Mouse (Mus musculus): ENCODE results near the gene Gimap8.

The Gimap8 gene

GRCm38 (mm10) chr6:48642764-48643292, 4.2 kb upstream of the Gimap8 start:
- TF ChIP-seq CTCF (conservative IDR thresholded peaks at IDR 0.05; ENCODE audit: low read length) = peak; percentile 58
- no peak for TF ChIP-seq NANOG (IDR thresholded peaks at IDR 0.05; ENCODE audit: borderline replicate concordance, low read length)
- no peak for TF ChIP-seq POU5F1 (IDR thresholded peaks at IDR 0.05; ENCODE audit: borderline replicate concordance, low read length)
- peaks cover 19% of the 10 kb centered on the region for H3K27me3 ChIP-seq (ENCODE audit: insufficient read depth, low read length)
- H3K9me3 ChIP-seq (ENCODE audit: low read length) = no peaks in the 10 kb centered on the region
- H3K36me3 ChIP-seq (ENCODE audit: insufficient read depth, low read length) = no peaks in the 10 kb centered on the region
- no peak overlapping the region for H3K4me3 ChIP-seq (replicated peaks; ENCODE audit: low read length)
- H3K4me1 ChIP-seq (replicated peaks; ENCODE audit: low read depth, low read length) = no peaks in the 10 kb centered on the region

- no peaks in the 10 kb centered on the region for H3K36me3 ChIP-seq (ENCODE audit: insufficient read depth, low read length)
- no peak for TF ChIP-seq NANOG (IDR thresholded peaks at IDR 0.05; ENCODE audit: borderline replicate concordance, low read length)
- peak; percentile 69 for TF ChIP-seq CTCF (conservative IDR thresholded peaks at IDR 0.05; ENCODE audit: low read length)
- peaks cover 18% of the 10 kb centered on the region for H3K27me3 ChIP-seq (ENCODE audit: insufficient read depth, low read length)
- no peak overlapping the region for H3K4me3 ChIP-seq (replicated peaks; ENCODE audit: low read length)
- no peaks in the 10 kb centered on the region for H3K9me3 ChIP-seq (ENCODE audit: low read length)
- H3K4me1 ChIP-seq (replicated peaks; ENCODE audit: low read depth, low read length) = no peaks in the 10 kb centered on the region
These were observed 1.2 kb upstream of the Gimap8 start for GRCm38 (mm10) chr6:48645660-48646308.

GRCm38 (mm10) chr6:48646309-48646690, 734 bp upstream of the Gimap8 start:
- no peaks in the 10 kb centered on the region for H3K36me3 ChIP-seq (ENCODE audit: insufficient read depth, low read length)
- peaks cover 18% of the 10 kb centered on the region for H3K27me3 ChIP-seq (ENCODE audit: insufficient read depth, low read length)
- no peaks in the 10 kb centered on the region for H3K9me3 ChIP-seq (ENCODE audit: low read length)
- H3K4me1 ChIP-seq (replicated peaks; ENCODE audit: low read depth, low read length) = no peaks in the 10 kb centered on the region
- H3K4me3 ChIP-seq (replicated peaks; ENCODE audit: low read length) = no peak overlapping the region
- TF ChIP-seq POU5F1 (IDR thresholded peaks at IDR 0.05; ENCODE audit: borderline replicate concordance, low read length) (no peak), NANOG (IDR thresholded peaks at IDR 0.05; ENCODE audit: borderline replicate concordance, low read length) (no peak), CTCF (conservative IDR thresholded peaks at IDR 0.05; ENCODE audit: low read length) (no peak)

GRCm38 (mm10) chr6:48647611-48648010, 577 bp downstream of the Gimap8 start:
- Histone ChIP-seq H3K9me3 (ENCODE audit: low read length) (no peaks in the 10 kb centered on the region), H3K36me3 (ENCODE audit: insufficient read depth, low read length) (no peaks in the 10 kb centered on the region), H3K4me3 (replicated peaks; ENCODE audit: low read length) (no peak overlapping the region), H3K4me1 (replicated peaks; ENCODE audit: low read depth, low read length) (no peaks in the 10 kb centered on the region), H3K27me3 (ENCODE audit: insufficient read depth, low read length) (peaks cover 21% of the 10 kb centered on the region)
- no peak for TF ChIP-seq NANOG (IDR thresholded peaks at IDR 0.05; ENCODE audit: borderline replicate concordance, low read length)
- TF ChIP-seq POU5F1 (IDR thresholded peaks at IDR 0.05; ENCODE audit: borderline replicate concordance, low read length) = no peak
- no peak for TF ChIP-seq CTCF (conservative IDR thresholded peaks at IDR 0.05; ENCODE audit: low read length)

GRCm38 (mm10) chr6:48648779-48649178, 1.7 kb downstream of the Gimap8 start:
- no peaks in the 10 kb centered on the region for H3K36me3 ChIP-seq (ENCODE audit: insufficient read depth, low read length)
- peaks cover 21% of the 10 kb centered on the region for H3K27me3 ChIP-seq (ENCODE audit: insufficient read depth, low read length)
- H3K9me3 ChIP-seq (ENCODE audit: low read length) = no peaks in the 10 kb centered on the region
- no peak for TF ChIP-seq CTCF (conservative IDR thresholded peaks at IDR 0.05; ENCODE audit: low read length)
- TF ChIP-seq NANOG (IDR thresholded peaks at IDR 0.05; ENCODE audit: borderline replicate concordance, low read length) = no peak
- no peak for TF ChIP-seq POU5F1 (IDR thresholded peaks at IDR 0.05; ENCODE audit: borderline replicate concordance, low read length)
- H3K4me3 ChIP-seq (replicated peaks; ENCODE audit: low read length) = no peak overlapping the region
- H3K4me1 ChIP-seq (replicated peaks; ENCODE audit: low read depth, low read length) = no peaks in the 10 kb centered on the region

DNA sequence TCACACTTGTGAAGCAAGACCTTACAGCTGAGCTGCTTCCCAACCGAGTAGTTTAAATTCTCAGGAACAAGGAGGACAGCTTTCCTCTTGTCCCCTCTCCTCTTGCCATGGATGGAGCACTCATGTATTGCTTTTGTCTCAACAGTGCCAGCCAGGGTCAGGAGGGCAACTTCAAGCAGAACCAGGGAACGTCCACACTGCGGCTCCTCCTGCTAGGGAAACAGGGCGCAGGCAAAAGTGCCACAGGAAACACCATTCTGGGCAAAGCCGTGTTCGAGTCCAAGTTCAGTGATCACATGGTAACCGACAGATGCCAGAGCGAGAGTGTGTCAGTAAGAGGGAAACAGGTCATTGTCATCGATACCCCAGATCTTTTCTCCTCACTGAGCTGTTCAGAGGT, 3.0 kb downstream of the Gimap8 start:
- H3K27me3 ChIP-seq (ENCODE audit: insufficient read depth, low read length) = peaks cover 15% of the 10 kb centered on the region
- no peak for TF ChIP-seq NANOG (IDR thresholded peaks at IDR 0.05; ENCODE audit: borderline replicate concordance, low read length)
- no peak for TF ChIP-seq POU5F1 (IDR thresholded peaks at IDR 0.05; ENCODE audit: borderline replicate concordance, low read length)
- no peak for TF ChIP-seq CTCF (conservative IDR thresholded peaks at IDR 0.05; ENCODE audit: low read length)
- H3K4me1 ChIP-seq (replicated peaks; ENCODE audit: low read depth, low read length) = no peaks in the 10 kb centered on the region
- no peak overlapping the region for H3K4me3 ChIP-seq (replicated peaks; ENCODE audit: low read length)
- H3K9me3 ChIP-seq (ENCODE audit: low read length) = no peaks in the 10 kb centered on the region
- H3K36me3 ChIP-seq (ENCODE audit: insufficient read depth, low read length) = no peaks in the 10 kb centered on the region

- no peak for TF ChIP-seq POU5F1 (IDR thresholded peaks at IDR 0.05; ENCODE audit: borderline replicate concordance, low read length)
- no peak for TF ChIP-seq CTCF (conservative IDR thresholded peaks at IDR 0.05; ENCODE audit: low read length)
- Histone ChIP-seq H3K27me3 (ENCODE audit: insufficient read depth, low read length) (no peaks in the 10 kb centered on the region), H3K36me3 (ENCODE audit: insufficient read depth, low read length) (no peaks in the 10 kb centered on the region), H3K9me3 (ENCODE audit: low read length) (peaks cover 4% of the 10 kb centered on the region; the same call in 1 of the 2 replicates), H3K4me1 (replicated peaks; ENCODE audit: low read depth, low read length) (no peaks in the 10 kb centered on the region), H3K4me3 (replicated peaks; ENCODE audit: low read length) (no peak overlapping the region)
These were observed 11.7 kb downstream of the Gimap8 start for GRCm38 (mm10) chr6:48658721-48659120.

- no peak for TF ChIP-seq CTCF (conservative IDR thresholded peaks at IDR 0.05; ENCODE audit: low read length)
- TF ChIP-seq POU5F1 (IDR thresholded peaks at IDR 0.05; ENCODE audit: borderline replicate concordance, low read length) = no peak
- no peak for TF ChIP-seq NANOG (IDR thresholded peaks at IDR 0.05; ENCODE audit: borderline replicate concordance, low read length)
- Histone ChIP-seq H3K36me3 (ENCODE audit: insufficient read depth, low read length) (no peaks in the 10 kb centered on the region), H3K4me1 (replicated peaks; ENCODE audit: low read depth, low read length) (peaks cover 9% of the 10 kb centered on the region; the same call in 1 of the 2 replicates), H3K27me3 (ENCODE audit: insufficient read depth, low read length) (peaks cover 10% of the 10 kb centered on the region), H3K4me3 (replicated peaks; ENCODE audit: low read length) (no peak overlapping the region), H3K9me3 (ENCODE audit: low read length) (peaks cover 4% of the 10 kb centered on the region; the same call in 1 of the 2 replicates)
These were observed 17.7 kb downstream of the Gimap8 start for GRCm38 (mm10) chr6:48664750-48665149.

DNA sequence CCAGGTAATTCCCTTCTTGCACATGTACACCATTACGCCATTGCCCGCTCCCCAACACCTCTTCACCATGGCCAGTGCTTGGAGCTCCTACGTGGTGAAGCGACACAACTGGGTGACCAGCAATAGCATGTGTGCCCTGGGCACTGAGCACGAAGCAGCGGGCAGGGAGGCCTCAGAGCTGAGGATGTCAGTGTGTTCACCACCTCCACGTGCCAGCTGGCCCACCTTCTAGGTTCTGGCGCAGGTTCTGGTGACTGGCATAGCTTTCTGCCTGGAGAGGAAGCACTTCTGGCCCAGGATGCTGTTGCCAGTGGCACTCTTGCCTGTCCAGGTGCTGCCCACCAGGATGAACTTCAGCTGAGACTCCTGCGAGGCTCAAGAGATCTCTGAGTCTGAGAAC, 18.4 kb downstream of the Gimap8 start:
- Histone ChIP-seq H3K4me3 (replicated peaks; ENCODE audit: low read length) (no peak overlapping the region), H3K27me3 (ENCODE audit: insufficient read depth, low read length) (peaks cover 10% of the 10 kb centered on the region), H3K36me3 (ENCODE audit: insufficient read depth, low read length) (no peaks in the 10 kb centered on the region), H3K4me1 (replicated peaks; ENCODE audit: low read depth, low read length) (peaks cover 9% of the 10 kb centered on the region; the same call in 1 of the 2 replicates), H3K9me3 (ENCODE audit: low read length) (peaks cover 4% of the 10 kb centered on the region; the same call in 1 of the 2 replicates)
- TF ChIP-seq CTCF (conservative IDR thresholded peaks at IDR 0.05; ENCODE audit: low read length) (no peak), POU5F1 (IDR thresholded peaks at IDR 0.05; ENCODE audit: borderline replicate concordance, low read length) (no peak), NANOG (IDR thresholded peaks at IDR 0.05; ENCODE audit: borderline replicate concordance, low read length) (no peak)
